Mouse (Mus musculus) adrenal gland, postnatal 36 days (tissue): ENCODE results near the gene Fam83g. TPM values are rescaled to one million over a fixed set of nuclear protein-coding genes. Genes with fewer than 3 reads are reported as not detected.

Experiments
- DNase-seq, 2 experiments: peaks; one replicate each; pipeline ENCODE4 v3.0.0; 2021; ENCODE audit warnings: mixed read lengths in 1 of 2
- total RNA-seq, 2 experiments: library from RNA; stranded (reverse); gene quantifications; 2 replicates each; pipeline ENCODE4 v1.2.3; 2021

Gene Fam83g
- total RNA-seq, 2 experiments from 2014 or later, result 0.93 to 1.7 TPM

- DNase-seq, result no peak
These were observed 31.7 kb upstream of the Fam83g start for GRCm38 (mm10) chr11:61652216-61652615.

DNA sequence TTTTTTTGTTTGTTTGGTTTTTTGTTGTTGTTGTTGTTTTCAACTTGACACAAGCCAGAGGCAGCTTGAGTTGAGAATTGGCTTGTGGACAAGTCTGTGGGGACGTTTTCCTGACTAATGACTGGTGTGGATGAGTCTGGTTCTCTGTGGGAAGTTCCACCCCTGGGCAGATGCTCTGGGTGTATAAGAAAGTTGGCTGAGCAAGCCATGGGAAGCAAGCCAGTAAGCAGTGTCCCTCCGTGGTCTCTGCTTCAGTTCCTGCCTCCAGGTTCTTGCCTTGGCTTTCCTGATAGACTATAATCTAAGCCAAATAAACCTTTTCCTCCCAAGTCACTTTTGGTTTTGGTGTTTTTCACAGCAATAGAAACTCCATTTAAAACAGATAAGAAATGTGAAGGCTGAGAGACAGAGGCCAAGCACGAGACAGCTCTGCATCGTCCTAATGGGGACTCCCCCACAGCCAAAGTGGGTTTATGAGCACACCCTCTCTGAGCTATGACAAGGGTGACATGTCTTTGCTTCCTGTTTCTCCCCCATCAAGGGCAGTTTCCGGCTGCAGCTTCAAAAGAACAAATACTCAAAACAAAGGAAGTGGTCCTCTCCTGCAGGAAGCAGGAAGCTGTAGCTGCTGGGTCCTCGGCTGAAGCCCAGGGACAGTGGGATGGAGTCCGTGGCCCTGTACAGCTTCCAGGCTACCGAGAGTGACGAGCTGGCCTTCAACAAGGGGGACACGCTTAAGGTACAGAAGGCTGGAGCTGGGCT, 31.0 kb upstream of the Fam83g start, which contains the start of gene Grap:
Gene Grap (plus strand): TSS at position 580 of the 762 bp plus-strand sequence.
- DNase-seq, result peak; percentile 29 to 36

- no peak for DNase-seq
These were observed 30.3 kb upstream of the Fam83g start for GRCm38 (mm10) chr11:61653568-61653967.

DNA sequence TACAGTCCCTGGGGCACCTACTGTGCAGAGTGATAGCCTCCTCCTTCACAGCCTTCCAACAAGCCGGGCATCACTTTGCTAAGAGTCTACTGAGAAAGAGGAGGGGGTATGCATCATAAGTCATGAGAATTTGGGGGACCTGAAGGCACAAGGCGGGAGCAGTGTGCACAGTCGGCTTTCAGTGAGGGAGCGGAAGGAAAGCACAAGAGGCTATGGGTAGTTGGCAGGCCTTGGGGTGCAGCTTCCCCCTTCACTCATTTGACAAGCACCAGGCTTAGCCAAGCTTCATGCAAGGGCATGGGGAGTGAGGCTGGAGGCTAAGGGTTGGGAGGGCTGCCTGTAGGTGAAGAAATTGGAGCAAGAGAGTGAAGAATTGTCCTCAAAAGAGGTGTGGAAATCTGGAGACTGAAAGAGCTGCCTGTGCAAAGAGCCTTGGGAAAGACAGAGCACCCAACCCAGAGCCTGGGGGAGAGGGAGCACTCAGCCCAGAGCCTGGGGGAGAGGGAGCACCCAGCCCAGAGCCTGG, 29.0 kb upstream of the Fam83g start:
- DNase-seq, result no peak

- no peak for DNase-seq
These were observed 28.2 kb upstream of the Fam83g start for GRCm38 (mm10) chr11:61655649-61656048.

GRCm38 (mm10) chr11:61656148-61656850, 27.6 kb upstream of the Fam83g start:
- DNase-seq, result no peak

DNA sequence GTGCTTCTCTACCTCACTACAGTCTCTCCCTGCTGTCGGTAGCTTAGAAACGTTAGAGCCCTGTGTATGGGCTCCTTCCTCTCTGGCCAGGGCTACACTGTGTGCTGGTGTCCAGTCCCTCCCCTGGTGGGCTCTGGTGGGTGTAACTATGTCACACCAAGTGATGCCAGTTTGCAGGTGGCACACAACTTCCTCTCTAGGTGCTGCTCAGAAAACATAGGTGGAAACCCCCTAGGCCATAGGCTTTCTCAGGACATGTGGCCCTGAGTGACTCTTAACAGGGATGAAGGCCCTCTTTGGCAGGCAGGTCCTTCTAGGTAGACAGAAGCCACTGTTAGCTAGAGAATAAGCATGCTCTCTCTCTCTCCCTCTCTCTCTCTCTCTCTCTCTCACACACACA, 26.5 kb upstream of the Fam83g start:
- DNase-seq, result no peak

GRCm38 (mm10) chr11:61658360-61658922, 25.4 kb upstream of the Fam83g start:
- no peak for DNase-seq

GRCm38 (mm10) chr11:61659011-61659858, 24.7 kb upstream of the Fam83g start:
- DNase-seq, result peak; percentile 8 to 35

DNA sequence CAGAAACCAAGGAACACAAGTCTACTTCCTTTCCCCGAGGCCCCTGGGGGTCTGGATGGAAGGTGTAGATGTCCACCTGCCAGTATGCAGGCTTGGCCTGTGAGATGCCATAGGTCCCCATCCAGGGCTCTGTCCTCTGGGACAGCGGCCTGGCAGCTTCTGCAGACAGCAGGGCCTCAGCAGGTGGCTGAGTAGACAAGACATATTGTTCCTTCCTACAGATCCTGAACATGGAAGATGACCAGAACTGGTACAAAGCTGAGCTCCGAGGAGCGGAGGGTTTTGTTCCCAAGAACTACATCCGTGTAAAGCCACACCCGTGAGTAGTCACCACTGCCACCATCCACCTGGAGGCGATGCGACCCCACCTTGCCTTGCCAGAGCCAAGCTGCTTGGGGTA, 23.9 kb upstream of the Fam83g start:
- no peak for DNase-seq

DNA sequence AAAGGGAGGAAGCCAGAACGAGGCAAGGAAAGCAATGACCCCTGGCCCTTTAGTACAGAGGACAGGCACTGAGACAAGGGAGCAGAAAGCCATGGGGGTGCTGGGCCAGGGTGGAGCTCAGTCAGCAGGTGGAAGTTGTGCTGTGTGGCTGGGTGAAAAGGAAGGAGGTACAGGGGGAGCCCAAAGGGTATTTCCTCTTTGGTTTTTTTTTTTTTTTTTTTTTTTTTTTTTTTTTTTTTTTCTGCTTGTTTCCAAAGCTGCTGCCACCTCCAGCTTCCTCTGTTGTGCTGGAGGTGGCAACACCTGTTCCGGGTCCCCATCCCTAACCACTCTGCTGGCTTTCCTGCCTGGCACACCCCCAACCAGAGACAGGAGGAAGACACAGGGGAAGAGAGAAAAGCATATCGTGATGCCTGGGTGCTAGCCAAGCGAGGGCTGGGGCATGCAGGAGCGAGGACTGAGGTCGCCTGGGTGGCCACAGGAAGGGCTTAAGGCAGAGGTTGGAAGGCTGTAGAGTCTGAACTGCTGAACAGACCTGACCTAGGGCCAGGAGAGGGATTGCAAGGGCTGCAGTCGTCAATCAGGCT, 23.0 kb upstream of the Fam83g start:
- DNase-seq, result no peak

DNA sequence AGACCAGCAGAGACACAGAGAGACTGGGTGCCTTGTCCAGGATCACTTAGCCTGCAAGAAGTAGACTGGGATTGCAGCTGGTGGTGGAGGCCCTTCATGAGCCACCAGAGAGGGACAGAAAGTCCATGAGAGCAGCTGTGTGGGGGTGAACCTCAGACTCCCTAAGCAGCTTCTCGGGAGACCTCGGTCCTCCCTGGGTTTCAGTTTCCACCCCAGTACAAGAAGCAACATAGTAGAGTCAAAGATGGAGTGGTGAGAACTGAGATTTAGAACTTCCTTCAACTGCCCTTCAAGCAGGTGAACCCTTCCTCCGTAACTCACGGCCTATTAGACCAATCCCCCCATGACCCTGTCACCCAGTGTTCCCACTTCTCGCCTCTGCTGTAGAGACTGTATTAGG, 21.7 kb upstream of the Fam83g start:
- no peak for DNase-seq

DNA sequence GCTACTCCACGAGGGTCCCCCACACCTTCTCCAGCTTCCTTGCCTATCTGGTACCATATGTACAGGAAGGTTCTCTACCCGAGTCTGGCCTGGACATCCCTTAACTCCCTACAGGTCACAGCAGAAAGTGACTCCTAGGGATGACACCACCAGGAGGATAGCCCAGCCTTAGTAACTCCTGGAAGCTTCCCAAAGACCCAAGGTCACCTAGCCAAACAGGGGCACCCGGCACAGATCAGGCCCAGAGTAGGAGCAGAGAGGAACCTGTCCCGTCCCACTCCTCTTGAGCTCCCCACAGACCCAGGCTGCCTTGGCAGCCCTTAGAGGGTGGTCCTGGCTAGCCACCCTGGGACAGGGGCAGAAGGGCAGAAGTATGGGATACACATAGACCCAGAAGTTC, 18.5 kb upstream of the Fam83g start:
- DNase-seq, result peak; percentile 60 to 71

DNA sequence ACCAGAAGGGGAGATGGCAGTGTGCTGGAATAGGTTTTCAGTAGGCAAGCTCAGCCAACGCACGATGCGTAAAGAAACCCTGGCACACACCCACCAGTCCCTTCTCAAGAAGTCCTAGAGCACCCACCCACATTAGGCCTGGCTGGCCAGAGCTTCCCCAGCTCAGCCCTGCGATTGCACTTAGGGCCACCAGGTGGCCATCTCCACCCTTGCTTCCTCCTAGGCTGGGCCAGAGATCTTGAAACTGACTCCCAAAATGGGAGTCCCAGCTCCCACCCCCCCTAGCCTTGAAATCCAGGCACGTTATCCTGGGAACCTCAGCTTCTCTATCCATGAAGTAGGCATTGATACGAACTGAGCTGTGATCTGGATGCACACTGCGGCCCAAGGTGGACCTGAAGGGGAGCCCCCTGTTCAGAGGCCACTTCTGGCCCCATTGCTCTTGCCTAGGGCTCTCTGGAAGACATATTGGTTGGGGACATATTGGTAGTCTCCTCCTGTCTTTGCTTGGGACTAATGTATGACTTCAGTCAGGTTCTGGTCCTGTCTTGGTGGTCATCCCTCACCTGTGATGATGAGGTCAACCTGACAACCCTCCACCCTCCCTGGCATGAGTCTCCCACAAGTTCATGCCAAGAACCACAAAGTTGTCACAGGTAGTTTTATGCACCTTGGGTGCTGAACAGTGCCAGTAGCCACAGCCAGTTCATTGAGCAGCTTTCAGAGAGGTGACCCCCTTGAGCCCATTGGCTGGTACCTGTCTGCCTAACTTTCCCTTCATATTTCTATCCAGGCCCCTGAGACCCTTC, 17.7 kb upstream of the Fam83g start:
- peak; percentile 69 to 74 for DNase-seq

GRCm38 (mm10) chr11:61667248-61667647, 16.6 kb upstream of the Fam83g start:
- no peak for DNase-seq

DNA sequence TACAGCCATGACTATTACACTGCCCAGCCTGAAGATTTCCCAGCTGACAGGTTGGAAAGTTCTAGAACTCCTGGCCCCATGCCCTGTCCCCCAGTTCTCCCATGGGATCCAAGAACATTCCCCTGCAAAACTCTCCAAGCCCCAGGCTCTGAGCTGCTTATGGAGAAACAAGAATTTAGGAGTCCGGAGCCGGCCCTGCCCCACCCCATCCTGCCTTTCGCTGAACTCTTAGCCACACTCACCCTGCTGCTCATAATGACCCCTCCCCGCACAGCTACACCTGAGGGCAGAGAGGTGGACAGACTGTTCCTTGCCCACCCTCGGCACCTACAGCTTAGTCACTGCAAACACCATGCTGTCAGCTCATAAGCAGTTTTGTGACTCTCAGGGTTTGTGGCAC, 16.1 kb upstream of the Fam83g start:
- DNase-seq, result no peak

DNA sequence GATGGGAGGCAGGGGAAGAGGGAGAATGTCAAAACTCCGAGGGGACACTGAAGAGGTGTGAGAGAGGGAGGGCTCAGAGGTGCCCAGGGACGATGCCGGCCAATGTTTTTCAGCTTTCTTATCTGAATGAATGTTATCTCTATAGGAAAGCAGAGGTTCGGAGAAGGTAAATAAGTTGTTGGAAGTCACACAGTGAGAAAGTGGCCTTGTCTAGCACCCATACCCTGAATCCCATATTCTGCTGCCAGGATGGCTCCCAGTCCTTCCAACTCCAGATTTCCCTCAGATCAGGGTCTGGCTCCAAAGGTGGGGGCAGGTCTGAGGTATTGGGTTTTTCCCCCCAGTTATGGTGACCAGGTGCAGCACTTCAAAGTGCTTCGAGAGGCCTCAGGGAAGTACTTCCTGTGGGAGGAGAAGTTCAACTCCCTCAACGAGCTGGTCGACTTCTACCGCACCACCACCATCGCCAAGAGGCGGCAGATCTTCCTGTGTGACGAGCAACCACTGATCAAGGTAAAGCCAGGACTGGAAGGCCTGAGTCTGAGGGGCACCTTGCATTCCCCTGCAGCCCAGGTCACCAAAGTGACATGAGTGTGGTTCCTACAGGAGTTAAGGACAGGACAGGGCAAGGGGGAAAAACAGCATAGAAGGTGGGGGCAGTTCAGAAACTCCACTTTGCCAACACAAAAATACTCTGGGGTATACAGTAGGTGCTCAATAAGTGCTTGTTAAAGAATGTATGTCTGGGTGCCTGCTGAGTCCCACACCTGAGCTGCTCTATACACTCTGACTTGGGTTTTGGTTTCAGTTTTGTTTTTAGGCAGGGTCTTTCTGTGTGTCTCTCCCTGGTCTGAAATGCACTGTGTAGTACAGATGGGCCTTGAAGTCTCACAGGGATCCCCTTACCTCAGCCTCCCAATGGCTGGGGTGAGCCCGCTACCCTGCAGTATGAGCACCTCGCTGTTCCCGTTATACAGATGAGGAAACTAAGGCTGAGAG, 14.1 kb upstream of the Fam83g start:
- DNase-seq, result no peak

DNA sequence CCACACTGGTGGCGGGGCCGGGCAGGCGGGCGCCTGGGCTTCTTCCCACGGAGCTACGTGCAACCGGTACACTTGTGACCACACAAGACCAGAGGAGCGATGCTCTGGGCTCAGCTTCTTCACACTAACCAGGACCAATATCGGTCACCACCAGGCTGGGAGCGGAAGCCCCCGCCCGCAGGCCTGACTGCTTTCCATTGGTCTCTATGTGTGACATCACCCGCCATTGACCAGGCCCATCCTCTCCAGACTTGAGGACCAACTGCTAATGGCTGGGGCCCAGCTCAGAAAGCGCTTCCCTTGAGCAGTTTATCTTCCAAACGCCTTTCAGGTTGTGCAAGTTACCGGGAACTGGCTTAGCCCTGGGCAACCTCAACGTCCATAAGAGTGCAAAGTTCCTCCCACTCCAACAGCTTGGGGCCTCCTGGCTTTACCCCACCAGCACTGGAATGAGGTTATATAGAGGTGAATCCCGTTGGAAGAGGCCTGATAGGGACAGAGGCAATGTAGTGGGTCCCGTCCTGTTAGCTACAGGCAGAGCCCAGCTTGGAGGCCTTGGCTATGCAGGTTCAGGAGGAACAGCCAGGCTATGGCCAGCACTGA, 12.0 kb upstream of the Fam83g start:
- DNase-seq, result no peak

DNA sequence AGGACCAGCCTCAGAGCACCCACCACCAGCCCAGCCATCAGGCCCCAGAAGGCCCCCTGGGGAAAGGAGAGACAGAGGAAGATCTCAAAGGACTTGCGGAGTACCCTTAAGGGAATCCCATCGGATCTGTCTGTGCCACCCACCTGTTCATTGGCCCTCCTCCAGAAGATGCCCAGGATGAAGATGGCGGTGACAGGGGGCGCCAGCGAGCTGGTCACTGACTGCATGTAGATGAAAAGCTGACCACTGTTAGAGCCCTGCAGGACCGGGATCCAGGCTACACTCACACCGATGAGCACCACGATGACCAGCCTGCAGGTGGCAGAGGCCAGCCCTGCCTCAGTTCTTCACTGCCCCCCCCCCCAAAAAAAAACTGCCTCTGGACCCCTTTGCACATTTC, 10.2 kb upstream of the Fam83g start:
- peak; percentile 58 to 70 for DNase-seq
